ENCODE assay signal across 28 mouse cellular contexts in genomic region chr12:5434060-5434459, GRCm38 (mm10). TPM values are rescaled to one million over a fixed set of nuclear protein-coding genes. Genes with fewer than 3 reads are reported as not detected.
A peak's percentile ranks its signal among the peaks of the same experiment; 100 is the strongest.
DNase-seq lines count a peak whose midpoint lies in the region; ATAC-seq lines count a peak whose summit lies in the region.
"Had no signal": no experiment of that assay in that cellular context is flagged by ENCODE, and none has a peak within 500 bp of the region (broad histone marks: within the 10 kb centered on the region; RNA-seq: fewer than 3 reads in every experiment).

No protein-coding gene starts in this region.

- DNase-seq in cerebellum, postnatal 10 days = peak; percentile 60 to 73
- no peak for DNase-seq in cerebellum, postnatal 36 days
- peak; percentile 13 for DNase-seq in kidney, postnatal 10 days
- no peak for DNase-seq in neural tube, embryonic 10.5 days (ENCODE audit: extremely low spot score, low spot score)
- no peak for DNase-seq in layer of hippocampus, postnatal 14 days (ENCODE audit: low spot score in 2 of 2)
- DNase-seq: adrenal gland, postnatal 10 days; cerebellum, adult 9-10 months; gastrocnemius, postnatal 36 days; heart, adult 2 months; heart, postnatal 36 days; kidney, adult 18-20 months; layer of hippocampus, postnatal 36 days; liver, postnatal 0 days; lung, postnatal 10 days; right cerebral cortex, postnatal 14 days had no signal

- no peak overlapping the region for H3K4me2 ChIP-seq in kidney, embryonic 16.5 days (replicated peaks; ENCODE audit: low read depth, low read length)
- H3K4me2 ChIP-seq in neural tube, embryonic 12.5 days (replicated peaks) = no peak overlapping the region
- no peak overlapping the region for H3K4me2 ChIP-seq in neural tube, embryonic 15.5 days
- H3K4me2 ChIP-seq: embryonic facial prominence, embryonic 13.5 days; forebrain, embryonic 12.5 days; heart, embryonic 13.5 days had no signal

- no peak overlapping the region for H3K9ac ChIP-seq in kidney, embryonic 16.5 days (replicated peaks; ENCODE audit: low read length)
- no peak overlapping the region for H3K9ac ChIP-seq in neural tube, embryonic 12.5 days
- no peak overlapping the region for H3K9ac ChIP-seq in neural tube, embryonic 15.5 days (replicated peaks)
- H3K9ac ChIP-seq: embryonic facial prominence, embryonic 13.5 days; forebrain, embryonic 12.5 days; heart, embryonic 13.5 days; liver, postnatal 0 days had no signal

- 51% methylated on average over 6 of the region's 6 CpGs for WGBS in kidney, embryonic 16.5 days
- WGBS in neural tube, embryonic 12.5 days = 45% methylated on average over 6 of the region's 6 CpGs
- WGBS in neural tube, embryonic 15.5 days = 51% methylated on average over 6 of the region's 6 CpGs

- H3K4me1 ChIP-seq in kidney, embryonic 16.5 days (ENCODE audit: insufficient read depth, low read length) = peaks cover 3% of the 10 kb centered on the region; the same call in 1 of the 2 replicates
- no peaks in the 10 kb centered on the region for H3K4me1 ChIP-seq in neural tube, embryonic 12.5 days
- peaks cover 5% of the 10 kb centered on the region; the same call in 1 of the 2 replicates for H3K4me1 ChIP-seq in neural tube, embryonic 15.5 days
- H3K4me1 ChIP-seq: embryonic facial prominence, embryonic 13.5 days; heart, embryonic 13.5 days had no signal

- no peak for ATAC-seq in kidney, embryonic 16.5 days (ENCODE audit: low FRiP score, low TSS enrichment)
- ATAC-seq in neural tube, embryonic 12.5 days (ENCODE audit: low FRiP score, low read depth) = 0 out of 2 replicates have a peak, but pooled peaks have one; percentile 29
- ATAC-seq in neural tube, embryonic 15.5 days (ENCODE audit: low FRiP score) = 0 out of 2 replicates have a peak, but pooled peaks have one; percentile 36
- ATAC-seq: activated CD4-positive, CD25-positive, alpha-beta regulatory T cell, adult 4 months; inflammation-experienced regulatory T-cells, adult 6 months; liver, postnatal 0 days had no signal

- no peak overlapping the region for H3K27ac ChIP-seq in kidney, embryonic 16.5 days (ENCODE audit: low read length)
- H3K27ac ChIP-seq in neural tube, embryonic 12.5 days = no peak overlapping the region
- no peak overlapping the region for H3K27ac ChIP-seq in neural tube, embryonic 15.5 days (replicated peaks)
- H3K27ac ChIP-seq: embryonic facial prominence, embryonic 13.5 days; forebrain, embryonic 12.5 days; heart, adult 2 months; heart, embryonic 13.5 days; kidney, postnatal 0 days; layer of hippocampus, adult 2 months; midbrain, embryonic 10.5 days; stomach, postnatal 0 days had no signal

- H3K9me3 ChIP-seq in kidney, embryonic 16.5 days (ENCODE audit: low read length) = no peaks in the 10 kb centered on the region
- H3K9me3 ChIP-seq in neural tube, embryonic 12.5 days = no peaks in the 10 kb centered on the region
- H3K9me3 ChIP-seq in neural tube, embryonic 15.5 days (replicated peaks) = no peaks in the 10 kb centered on the region
- H3K9me3 ChIP-seq: embryonic facial prominence, embryonic 13.5 days; forebrain, embryonic 12.5 days; heart, embryonic 13.5 days; midbrain, embryonic 10.5 days had no signal

- no peak overlapping the region for H3K4me3 ChIP-seq in kidney, embryonic 16.5 days (ENCODE audit: low read length)
- no peak overlapping the region for H3K4me3 ChIP-seq in neural tube, embryonic 12.5 days
- no peak overlapping the region for H3K4me3 ChIP-seq in neural tube, embryonic 15.5 days (replicated peaks)
- H3K4me3 ChIP-seq: embryonic facial prominence, embryonic 13.5 days; erythroblast, embryonic 14.5 days; forebrain, embryonic 12.5 days; heart, adult 2 months; heart, embryonic 13.5 days; layer of hippocampus, adult 2 months; midbrain, embryonic 10.5 days had no signal

- H3K36me3 ChIP-seq in kidney, embryonic 16.5 days (ENCODE audit: insufficient read depth, low read length) = no peaks in the 10 kb centered on the region
- no peaks in the 10 kb centered on the region for H3K36me3 ChIP-seq in neural tube, embryonic 12.5 days
- no peaks in the 10 kb centered on the region for H3K36me3 ChIP-seq in neural tube, embryonic 15.5 days
- H3K36me3 ChIP-seq: embryonic facial prominence, embryonic 13.5 days; forebrain, embryonic 12.5 days; heart, embryonic 13.5 days; midbrain, embryonic 10.5 days had no signal

- no peaks in the 10 kb centered on the region for H3K27me3 ChIP-seq in kidney, embryonic 16.5 days (ENCODE audit: insufficient read depth, low read length)
- no peaks in the 10 kb centered on the region for H3K27me3 ChIP-seq in neural tube, embryonic 12.5 days (replicated peaks)
- H3K27me3 ChIP-seq in neural tube, embryonic 15.5 days (replicated peaks) = no peaks in the 10 kb centered on the region
- H3K27me3 ChIP-seq: embryonic facial prominence, embryonic 13.5 days; forebrain, embryonic 12.5 days; heart, embryonic 13.5 days had no signal

RNA-seq across cellular contexts. Expression of gene Klhl29, which starts 58.6 kb away (rescaled TPM):
- polyA plus RNA-seq in kidney, embryonic 16.5 days (2015; fragmentation: Nextera tagmentation; extraction: Ambion mirVana) = 0.31 and 0.51 TPM in 2 replicates
- 2.5 and 2.9 TPM in 2 replicates for polyA plus RNA-seq in neural tube, embryonic 12.5 days (2016; fragmentation: Nextera tagmentation; extraction: Ambion mirVana)
- 2.8 and 3.9 TPM in 2 replicates for polyA plus RNA-seq in neural tube, embryonic 15.5 days (2015; fragmentation: Nextera tagmentation; extraction: Ambion mirVana)
- total RNA-seq in layer of hippocampus, postnatal 14 days (2021) = 10 to 100 TPM; 32.5 to 35.4 TPM
- polyA plus RNA-seq: erythroblast, embryonic 14.5 days had no signal

Comparison
In these comparisons a context has a peak if more than half of its experiments do, and no peak if none do; other contexts are left out.
1. DNase-seq: peak in cerebellum, postnatal 10 days (2 of 2) and kidney, postnatal 10 days (single experiment); none in cerebellum, postnatal 36 days (0 of 2), neural tube, embryonic 10.5 days (single experiment) and layer of hippocampus, postnatal 14 days (0 of 2).